Mouse (Mus musculus) neural tube, embryonic 13.5 days (tissue): ENCODE measurements around the gene Catsperb. TPM values are rescaled to one million over a fixed set of nuclear protein-coding genes. Genes with fewer than 3 reads are reported as not detected.
"Not testable (repeated sequence)": the region's sequence is repeated elsewhere in the genome, so short reads cannot be mapped to it uniquely, and the experiment has no call there.

ENCODE experiments used
- ATAC-seq: fragments of 200-750 bp; cut with Nextera tagmentation; 2 replicates; pipeline ENCODE4 v1.8.0; 2017; ENCODE audit warnings: low read depth, mild to moderate bottlenecking, moderate TSS enrichment, moderate library complexity
- H3K27ac ChIP-seq: fragments of 300-500 bp; sonication (generic); replicated peaks from 2 replicates; pipeline ENCODE4 v1.5.1; 2015; ENCODE audit warnings: moderate library complexity, mild to moderate bottlenecking, inconsistent platforms
- H3K27me3 ChIP-seq: fragments of 300-500 bp; sonication (generic); 2 replicates; pipeline ENCODE4 v1.6.1; 2015; ENCODE audit warnings: mild to moderate bottlenecking, inconsistent platforms
- H3K36me3 ChIP-seq: fragments of 300-500 bp; sonication (generic); 2 replicates; pipeline ENCODE4 v1.6.1; 2015; ENCODE audit warnings: mild to moderate bottlenecking, inconsistent platforms
- H3K4me1 ChIP-seq: fragments of 300-500 bp; sonication (generic); replicated peaks from 2 replicates; pipeline ENCODE4 v1.6.1; 2015; ENCODE audit warnings: inconsistent platforms
- H3K4me2 ChIP-seq: fragments of 300-500 bp; sonication (generic); 2 replicates; pipeline ENCODE4 v1.6.1; 2015; ENCODE audit warnings: inconsistent platforms, mild to moderate bottlenecking, moderate library complexity
- H3K4me3 ChIP-seq: fragments of 300-500 bp; sonication (generic); 2 replicates; pipeline ENCODE4 v1.5.1; 2015; ENCODE audit warnings: mild to moderate bottlenecking, inconsistent platforms
- H3K9ac ChIP-seq: fragments of 300-500 bp; sonication (generic); 2 replicates; pipeline ENCODE4 v1.6.1; 2015; ENCODE audit warnings: moderate library complexity, mild to moderate bottlenecking, inconsistent platforms
- H3K9me3 ChIP-seq: fragments of 300-500 bp; sonication (generic); 2 replicates; pipeline ENCODE4 v1.6.1; 2016; ENCODE audit warnings: inconsistent platforms
- WGBS: fragments of 180-500 bp; shearing (Covaris S2); methylation state at CpG from one replicate; pipeline ENCODE4 v1.1.7; 2015; 5-methylcytosine and 5-hydroxymethylcytosine counted together
- microRNA-seq: library from miRNA; unstranded; fragments of <30 nt; microRNA quantifications from one replicate; pipeline ENCODE4, GENCODE M21; 2016
- polyA plus RNA-seq: library from polyadenylated mRNA; unstranded; fragments of >200 nt; fragmentation: Nextera tagmentation; extraction: Ambion mirVana; gene quantifications from 2 replicates; pipeline ENCODE4 v1.2.1, GENCODE M21; 2015

Catsperb gene
- not detected in 2 replicates for polyA plus RNA-seq

DNA sequence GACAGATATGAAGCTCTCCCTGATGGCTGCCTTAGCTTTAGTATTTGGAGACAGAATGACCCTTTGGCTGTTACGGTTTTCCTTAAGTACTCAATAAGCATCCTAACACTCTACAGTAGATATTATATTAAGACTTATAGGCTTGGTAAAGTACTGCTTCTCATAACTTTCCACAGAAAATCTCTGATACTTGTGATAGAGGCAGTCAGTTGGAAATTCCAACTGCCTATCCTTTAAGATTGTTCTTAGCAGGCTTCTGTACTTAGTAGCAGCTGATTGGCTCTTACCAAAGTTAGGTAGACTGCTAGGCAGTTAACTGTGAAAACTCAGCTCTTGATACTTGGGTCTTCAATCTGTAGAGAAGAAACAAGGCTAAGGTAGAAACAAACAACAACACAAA lies at the start of gene Catsperb:
Gene Catsperb, plus strand, starts transcription at position 301 of the 400 bp plus-strand sequence.
- not testable (repeated sequence) for H3K9ac ChIP-seq, H3K9me3 ChIP-seq, ATAC-seq, H3K36me3 ChIP-seq, H3K4me3 ChIP-seq, H3K4me2 ChIP-seq, H3K4me1 ChIP-seq, H3K27me3 ChIP-seq, H3K27ac ChIP-seq
- WGBS = 73% methylated on average over 1 of the region's 1 CpGs

DNA sequence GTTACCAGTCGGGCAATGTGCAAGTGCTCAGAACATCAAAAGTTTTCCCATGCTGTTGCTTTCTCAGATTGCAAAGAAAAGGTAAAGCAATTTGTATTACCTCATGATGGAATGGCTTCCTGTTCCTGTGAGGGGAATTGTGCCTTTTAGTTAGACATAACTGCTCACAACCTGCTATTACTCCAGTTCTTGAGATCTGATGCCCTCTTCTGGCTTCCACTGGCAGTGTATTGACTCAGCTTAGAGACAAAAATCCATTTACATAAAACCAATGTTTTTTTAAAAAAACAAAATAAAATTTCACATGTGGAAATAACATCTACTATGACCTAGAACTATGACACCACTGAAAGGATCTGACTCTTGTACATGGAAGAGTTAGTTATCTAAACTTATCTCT lies 43.0 kb upstream of the Catsperb start:
- not testable (repeated sequence) for H3K9ac ChIP-seq, H3K36me3 ChIP-seq, H3K4me3 ChIP-seq, H3K9me3 ChIP-seq, H3K27me3 ChIP-seq, ATAC-seq, H3K27ac ChIP-seq, H3K4me2 ChIP-seq, H3K4me1 ChIP-seq
- 90% methylated on average over 1 of the region's 1 CpGs for WGBS

DNA sequence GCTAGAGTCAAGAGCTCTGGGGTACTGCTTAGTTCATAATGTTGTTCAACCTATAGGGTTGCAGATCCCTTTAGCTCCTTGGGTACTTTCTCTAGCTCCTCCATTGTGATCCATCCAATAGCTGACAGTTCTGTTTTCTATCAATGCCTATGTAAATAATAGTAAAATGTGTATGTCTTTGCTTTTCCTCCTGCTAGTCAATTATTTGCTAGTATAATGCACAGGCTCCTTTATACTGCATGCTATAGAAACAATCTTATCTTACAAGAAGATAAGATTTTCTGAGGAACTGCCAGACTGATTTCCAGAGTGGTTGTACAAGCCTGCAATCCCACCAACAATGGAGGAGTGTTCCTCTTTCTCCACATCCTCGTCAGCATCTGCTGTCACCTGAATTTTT lies 23.0 kb upstream of the Catsperb start:
- not testable (repeated sequence) for H3K4me3 ChIP-seq, H3K27ac ChIP-seq, H3K9ac ChIP-seq, H3K36me3 ChIP-seq, H3K4me1 ChIP-seq, H3K9me3 ChIP-seq, H3K4me2 ChIP-seq, H3K27me3 ChIP-seq, ATAC-seq
- WGBS = 40% methylated on average over 1 of the region's 1 CpGs

DNA sequence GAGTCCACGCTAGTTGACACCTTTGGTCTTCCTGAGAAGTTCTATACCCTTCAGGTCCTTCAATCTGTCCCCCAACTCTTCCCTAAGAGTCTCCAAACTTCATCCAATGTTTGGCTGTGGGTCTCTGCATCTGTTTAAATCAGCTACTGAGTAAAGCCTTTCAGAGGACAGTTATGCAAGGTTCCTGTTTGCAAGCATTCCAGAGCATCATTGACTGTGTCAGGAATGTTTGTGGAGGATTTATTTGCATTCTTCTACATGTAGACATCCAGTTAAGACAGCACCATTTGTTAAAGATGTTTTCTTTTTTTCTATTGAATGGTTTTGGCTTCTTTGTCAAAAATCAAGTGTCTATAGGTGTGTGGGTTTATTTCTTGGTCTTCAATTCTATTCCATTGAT lies 21.7 kb downstream of the Catsperb start:
- Histone ChIP-seq H3K9me3 (no peaks in the 10 kb centered on the region; the same call in 1 of the 2 replicates), H3K4me1 (no peaks in the 10 kb centered on the region), H3K36me3 (no peaks in the 10 kb centered on the region), H3K4me3 (no peak overlapping the region), H3K4me2 (no peak overlapping the region), H3K27me3 (no peaks in the 10 kb centered on the region), H3K27ac (no peak overlapping the region), H3K9ac (no peak overlapping the region)
- whole genome bisulfite sequencing = 77% methylated on average over 1 of the region's 1 CpGs
- no peak for ATAC-seq

DNA sequence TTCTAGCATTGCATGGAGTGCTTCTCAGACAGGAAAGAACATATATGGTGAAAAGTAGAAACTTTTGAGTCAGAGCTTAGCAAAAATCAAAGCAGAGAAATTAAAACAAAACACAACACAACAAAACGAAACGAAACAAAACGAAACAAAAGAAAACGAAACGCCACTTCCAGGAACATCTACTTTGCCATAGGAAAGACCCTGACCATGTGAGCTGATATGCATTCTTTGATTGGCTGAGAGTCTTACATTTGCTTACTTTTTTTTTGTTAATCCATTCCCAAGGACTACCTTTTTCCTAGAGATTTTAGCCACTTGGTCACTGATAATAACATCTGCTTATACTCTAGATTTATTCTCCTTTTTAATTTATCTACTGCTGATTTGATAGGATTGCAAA lies 57.6 kb downstream of the Catsperb start:
- no peaks in the 10 kb centered on the region for H3K36me3 ChIP-seq
- no peak for ATAC-seq

DNA sequence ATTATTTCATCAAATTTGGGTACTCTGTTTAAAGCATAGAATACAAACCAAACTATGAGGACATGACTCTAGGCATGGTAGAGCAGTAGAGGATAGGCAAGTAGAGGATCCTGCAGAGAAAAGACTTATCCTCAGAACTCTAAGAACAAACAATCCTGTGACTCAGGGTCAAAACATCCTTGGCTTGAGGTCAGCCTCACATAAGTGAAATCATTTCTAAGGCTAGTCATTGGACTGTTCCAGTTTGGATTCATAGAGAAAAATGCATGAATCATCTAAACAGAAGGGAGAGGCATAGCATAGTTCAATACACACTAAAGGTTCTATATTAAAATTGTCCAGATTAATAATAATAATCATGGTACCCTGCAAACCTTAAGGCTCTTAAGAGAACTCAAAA lies 79.1 kb downstream of the Catsperb start:
- Histone ChIP-seq H3K27me3 (no peaks in the 10 kb centered on the region), H3K4me3 (no peak overlapping the region), H3K9me3 (no peaks in the 10 kb centered on the region), H3K36me3 (no peaks in the 10 kb centered on the region), H3K9ac (no peak overlapping the region), H3K4me2 (no peak overlapping the region), H3K4me1 (no peaks in the 10 kb centered on the region), H3K27ac (no peak overlapping the region)
- ATAC-seq = no peak

More for the DNA sequence above, 57.6 kb downstream of the Catsperb start:
- no peaks in the 10 kb centered on the region for H3K4me1 ChIP-seq
- no peaks in the 10 kb centered on the region for H3K27me3 ChIP-seq
- no peak overlapping the region for H3K9ac ChIP-seq
- H3K4me2 ChIP-seq = no peak overlapping the region
- 96% methylated on average over 5 of the region's 5 CpGs for WGBS
- no peak overlapping the region for H3K27ac ChIP-seq
- no peaks in the 10 kb centered on the region for H3K9me3 ChIP-seq
- no peak overlapping the region for H3K4me3 ChIP-seq

DNA sequence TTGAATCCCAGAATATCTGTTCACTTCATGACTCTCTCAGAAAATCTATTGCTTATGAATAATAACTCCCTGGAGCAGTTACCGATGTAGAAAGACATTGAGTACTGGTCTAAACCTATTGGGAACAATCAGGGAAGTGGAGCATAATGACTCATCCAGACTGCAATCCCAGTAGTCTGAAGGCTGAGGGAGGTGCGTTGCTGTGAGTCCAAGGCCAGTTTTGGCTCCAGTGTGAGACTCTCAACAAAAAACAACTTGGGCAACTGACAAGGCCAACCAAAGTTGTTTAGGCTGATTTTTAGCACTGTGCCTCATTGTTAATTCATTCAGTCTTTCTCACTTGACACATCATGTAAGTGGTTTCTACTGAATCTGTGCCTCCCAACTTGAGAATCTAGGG lies 106.9 kb downstream of the Catsperb start:
- not testable (repeated sequence) for H3K36me3 ChIP-seq, H3K9me3 ChIP-seq, H3K9ac ChIP-seq, H3K4me1 ChIP-seq, H3K4me3 ChIP-seq, H3K4me2 ChIP-seq, H3K27ac ChIP-seq, ATAC-seq, H3K27me3 ChIP-seq
- WGBS = 83% methylated on average over 2 of the region's 2 CpGs

DNA sequence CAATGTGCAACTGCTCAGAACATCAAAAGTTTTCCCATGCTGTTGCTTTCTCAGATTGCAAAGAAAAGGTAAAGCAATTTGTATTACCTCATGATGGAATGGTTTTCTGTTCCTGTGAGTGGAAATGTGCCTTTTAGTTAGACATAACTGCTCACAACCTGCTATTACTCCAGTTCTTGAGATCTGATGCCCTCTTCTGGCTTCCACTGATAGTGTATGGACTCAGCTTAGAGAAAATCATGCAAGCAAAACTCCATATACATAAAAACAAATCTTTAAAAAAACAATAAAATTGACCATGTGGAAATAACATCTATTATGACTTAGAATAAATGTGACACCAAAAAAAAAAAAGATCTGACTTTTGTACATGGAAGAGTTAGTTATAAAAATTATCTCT lies 202.2 kb downstream of the Catsperb start:
- H3K9me3 ChIP-seq, H3K4me2 ChIP-seq, H3K4me1 ChIP-seq, H3K9ac ChIP-seq, H3K36me3 ChIP-seq, H3K27ac ChIP-seq, ATAC-seq, H3K27me3 ChIP-seq, H3K4me3 ChIP-seq: not testable (repeated sequence)

DNA sequence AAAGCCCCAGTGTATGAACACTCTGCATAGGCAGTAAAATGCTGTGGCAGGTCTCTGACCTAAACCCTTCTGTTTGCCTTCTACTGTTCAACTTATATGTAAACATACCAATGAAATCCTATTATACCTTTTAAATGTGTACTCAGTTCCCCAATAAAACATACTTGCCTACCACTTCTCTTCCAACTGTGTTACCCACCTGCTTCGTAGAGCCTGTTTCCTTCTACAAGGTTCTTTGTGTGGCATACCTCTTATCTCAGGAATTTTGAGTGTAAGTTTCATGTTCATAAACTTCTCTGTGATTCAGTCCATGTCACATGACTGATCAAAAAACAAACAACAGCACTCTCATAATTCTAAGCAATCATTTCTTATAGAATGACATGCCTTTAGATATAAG lies 228.7 kb downstream of the Catsperb start:
- no peak overlapping the region for H3K4me2 ChIP-seq
- 98% methylated on average over 1 of the region's 1 CpGs for WGBS
- no peak overlapping the region for H3K4me3 ChIP-seq
- no peaks in the 10 kb centered on the region for H3K9me3 ChIP-seq
- H3K4me1 ChIP-seq = no peaks in the 10 kb centered on the region
- no peak overlapping the region for H3K27ac ChIP-seq
- no peak for ATAC-seq
- no peaks in the 10 kb centered on the region for H3K27me3 ChIP-seq
- H3K36me3 ChIP-seq = no peaks in the 10 kb centered on the region
- no peak overlapping the region for H3K9ac ChIP-seq

DNA sequence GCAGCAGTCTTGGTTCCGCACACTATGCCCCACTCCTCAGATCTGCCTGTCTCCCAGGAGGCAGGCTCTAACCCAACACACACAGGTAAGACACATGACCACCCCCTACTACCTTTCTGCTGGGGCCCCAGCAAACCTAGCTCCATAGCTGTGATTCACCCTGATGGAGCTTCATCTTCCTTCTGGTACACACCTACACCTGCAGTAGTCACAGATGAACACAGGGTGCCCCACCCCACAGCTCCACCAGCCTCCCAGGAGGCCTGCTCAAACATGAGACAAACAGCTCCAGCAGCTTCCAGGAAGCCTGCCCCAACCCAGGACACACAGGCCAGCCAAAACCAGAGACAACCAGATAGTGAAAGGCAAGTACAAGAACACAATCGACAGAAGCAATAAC lies 263.0 kb downstream of the Catsperb start:
- Histone ChIP-seq H3K4me1 (no peaks in the 10 kb centered on the region), H3K4me2 (no peak overlapping the region), H3K27ac (no peak overlapping the region), H3K36me3 (no peaks in the 10 kb centered on the region), H3K9me3 (no peaks in the 10 kb centered on the region), H3K27me3 (no peaks in the 10 kb centered on the region), H3K9ac (no peak overlapping the region), H3K4me3 (no peak overlapping the region)
- 94% methylated on average over 2 of the region's 2 CpGs for WGBS
- ATAC-seq = no peak

Small RNA genes within 50 kb of the gene (microRNA-seq; reads per million reads assigned to microRNA genes)
- not detected for gene Gm24542
